ENCODE assay signal across 27 mouse cellular contexts in genomic region chrX:169797148-169797547, GRCm38 (mm10). TPM values are rescaled to one million over a fixed set of nuclear protein-coding genes. Genes with fewer than 3 reads are reported as not detected.
DNase-seq lines count a peak whose midpoint lies in the region; ATAC-seq and TF ChIP-seq lines count a peak whose summit lies in the region.
"Had no signal": no experiment of that assay in that cellular context is flagged by ENCODE, and none has a peak within 500 bp of the region (broad histone marks: within the 10 kb centered on the region; RNA-seq: fewer than 3 reads in every experiment).

No protein-coding gene starts in this region.

- H3K9me3 ChIP-seq in embryonic facial prominence, embryonic 14.5 days (ENCODE audit: control insufficient read depth, low read length), result no peaks in the 10 kb centered on the region
- no peaks in the 10 kb centered on the region for H3K9me3 ChIP-seq in embryonic facial prominence, embryonic 10.5 days
- no peaks in the 10 kb centered on the region for H3K9me3 ChIP-seq in lung, postnatal 0 days (ENCODE audit: low read length)
- H3K9me3 ChIP-seq in liver, embryonic 11.5 days (ENCODE audit: control insufficient read depth, low read length), result no peaks in the 10 kb centered on the region
- H3K9me3 ChIP-seq: embryonic facial prominence, embryonic 12.5 days; forebrain, embryonic 12.5 days; heart, embryonic 10.5 days; hindbrain, embryonic 13.5 days had no signal

- peaks cover 9% of the 10 kb centered on the region for H3K27me3 ChIP-seq in embryonic facial prominence, embryonic 14.5 days (replicated peaks; ENCODE audit: control insufficient read depth, insufficient read depth, low read length)
- H3K27me3 ChIP-seq in embryonic facial prominence, embryonic 10.5 days (replicated peaks; ENCODE audit: low read depth, poor library complexity, severe bottlenecking), result peaks cover 75% of the 10 kb centered on the region
- no peaks in the 10 kb centered on the region for H3K27me3 ChIP-seq in lung, postnatal 0 days (replicated peaks; ENCODE audit: insufficient read depth, low read length)
- peaks cover 5% of the 10 kb centered on the region; the same call in 1 of the 2 replicates for H3K27me3 ChIP-seq in liver, embryonic 11.5 days (replicated peaks; ENCODE audit: control insufficient read depth, insufficient read depth, low read length)
- H3K27me3 ChIP-seq: CH12.LX; embryonic facial prominence, embryonic 12.5 days had no signal

- TF ChIP-seq CTCF in lung, postnatal 0 days (IDR thresholded peaks at IDR 0.05), result no peak

- H3K36me3 ChIP-seq in embryonic facial prominence, embryonic 14.5 days (ENCODE audit: control insufficient read depth, insufficient read depth, low read length), result no peaks in the 10 kb centered on the region
- H3K36me3 ChIP-seq in embryonic facial prominence, embryonic 10.5 days (replicated peaks), result no peaks in the 10 kb centered on the region
- no peaks in the 10 kb centered on the region for H3K36me3 ChIP-seq in lung, postnatal 0 days (ENCODE audit: insufficient read depth, low read length)
- no peaks in the 10 kb centered on the region for H3K36me3 ChIP-seq in liver, embryonic 11.5 days (ENCODE audit: control insufficient read depth, insufficient read depth, low read length)
- H3K36me3 ChIP-seq: embryonic facial prominence, embryonic 12.5 days; forebrain, embryonic 12.5 days; heart, embryonic 10.5 days; hindbrain, embryonic 13.5 days had no signal

- no peak for ATAC-seq in embryonic facial prominence, embryonic 14.5 days (ENCODE audit: low read depth)
- no peak for ATAC-seq in lung, postnatal 0 days
- ATAC-seq in liver, embryonic 11.5 days (replicated peaks; ENCODE audit: low FRiP score), result no peak
- ATAC-seq: forebrain, embryonic 16.5 days; hindbrain, postnatal 0 days had no signal

- H3K4me2 ChIP-seq in embryonic facial prominence, embryonic 14.5 days (ENCODE audit: low read depth, low read length), result no peak overlapping the region
- no peak overlapping the region for H3K4me2 ChIP-seq in lung, postnatal 0 days (replicated peaks; ENCODE audit: low read depth, low read length)
- H3K4me2 ChIP-seq in liver, embryonic 11.5 days, result no peak overlapping the region
- H3K4me2 ChIP-seq: embryonic facial prominence, embryonic 12.5 days; forebrain, embryonic 12.5 days; hindbrain, embryonic 13.5 days had no signal

- no peak overlapping the region for H3K4me3 ChIP-seq in embryonic facial prominence, embryonic 14.5 days (ENCODE audit: low read depth, low read length)
- no peak overlapping the region for H3K4me3 ChIP-seq in embryonic facial prominence, embryonic 10.5 days
- no peak overlapping the region for H3K4me3 ChIP-seq in lung, postnatal 0 days (ENCODE audit: low read depth, low read length)
- H3K4me3 ChIP-seq in liver, embryonic 11.5 days (ENCODE audit: low read depth, low read length), result no peak overlapping the region
- H3K4me3 ChIP-seq: embryonic facial prominence, embryonic 12.5 days; forebrain, embryonic 12.5 days; gastrocnemius, adult 2 months; heart, embryonic 10.5 days; hindbrain, embryonic 13.5 days had no signal

- H3K27ac ChIP-seq in embryonic facial prominence, embryonic 14.5 days (replicated peaks; ENCODE audit: low read depth, low read length), result no peak overlapping the region
- H3K27ac ChIP-seq in embryonic facial prominence, embryonic 10.5 days (replicated peaks), result no peak overlapping the region
- no peak overlapping the region for H3K27ac ChIP-seq in lung, postnatal 0 days (ENCODE audit: low read length)
- no peak overlapping the region for H3K27ac ChIP-seq in liver, embryonic 11.5 days (ENCODE audit: low read depth, low read length)
- H3K27ac ChIP-seq: embryonic facial prominence, embryonic 12.5 days; forebrain, embryonic 12.5 days; gastrocnemius, adult 2 months; heart, embryonic 10.5 days; hindbrain, embryonic 13.5 days; hindbrain, postnatal 0 days had no signal

- peak; percentile 60 for TF ChIP-seq EP300 in lung, postnatal 0 days (IDR thresholded peaks at IDR 0.05)

- H3K9ac ChIP-seq in embryonic facial prominence, embryonic 14.5 days (ENCODE audit: low read depth, low read length), result no peak overlapping the region
- no peak overlapping the region for H3K9ac ChIP-seq in lung, postnatal 0 days (replicated peaks; ENCODE audit: low read depth)
- H3K9ac ChIP-seq in liver, embryonic 11.5 days (ENCODE audit: low read depth, low read length), result no peak overlapping the region
- H3K9ac ChIP-seq: embryonic facial prominence, embryonic 12.5 days; forebrain, embryonic 12.5 days; hindbrain, embryonic 13.5 days had no signal

- H3K4me1 ChIP-seq in embryonic facial prominence, embryonic 14.5 days (ENCODE audit: control insufficient read depth, insufficient read depth, low read length), result no peaks in the 10 kb centered on the region
- no peaks in the 10 kb centered on the region; the same call in 1 of the 2 replicates for H3K4me1 ChIP-seq in embryonic facial prominence, embryonic 10.5 days
- no peaks in the 10 kb centered on the region for H3K4me1 ChIP-seq in lung, postnatal 0 days (ENCODE audit: insufficient read depth, low read depth, low read length)
- no peaks in the 10 kb centered on the region for H3K4me1 ChIP-seq in liver, embryonic 11.5 days (replicated peaks; ENCODE audit: control insufficient read depth, insufficient read depth, low read length)
- H3K4me1 ChIP-seq: embryonic facial prominence, embryonic 12.5 days; heart, embryonic 10.5 days; hindbrain, embryonic 13.5 days had no signal

- peak; percentile 13 for DNase-seq in embryonic facial prominence, embryonic 14.5 days (ENCODE audit: low spot score)
- DNase-seq in embryonic facial prominence, embryonic 10.5 days (ENCODE audit: low spot score), result no peak
- DNase-seq in lung, postnatal 0 days (ENCODE audit: low spot score), result peak; percentile 40
- DNase-seq in lung, postnatal 10 days, result no peak
- peak; percentile 16 for DNase-seq in brain, adult 2 months (ENCODE audit: low read depth, low spot score)
- DNase-seq in gastrocnemius, adult 8-10 months (ENCODE audit: low spot score in 2 of 2), result no peak
- no peak for DNase-seq in liver, embryonic 11.5 days (ENCODE audit: low spot score)
- DNase-seq: adrenal gland, adult 8-10 months; adrenal gland, postnatal 36 days; cerebellum, adult 11 months; cerebellum, adult 8-10 months; cerebellum, postnatal 14 days; embryo, embryonic 11 days; gastrocnemius, adult 2 months; gastrocnemius, postnatal 36 days had no signal

- WGBS in embryonic facial prominence, embryonic 14.5 days, result 53% methylated on average over 3 of the region's 3 CpGs
- 74% methylated on average over 3 of the region's 3 CpGs for WGBS in embryonic facial prominence, embryonic 10.5 days
- WGBS in lung, postnatal 0 days, result 40% methylated on average over 3 of the region's 3 CpGs
- WGBS in liver, embryonic 11.5 days, result 65% methylated on average over 3 of the region's 3 CpGs

RNA-seq across cellular contexts. Expression of gene 4933400A11Rik, which starts 17.7 kb away (rescaled TPM):
- polyA plus RNA-seq in embryonic facial prominence, embryonic 14.5 days (2014; fragmentation: Nextera tagmentation; extraction: Ambion mirVana), result 0.21 and 0.34 TPM in 2 replicates
- polyA plus RNA-seq in embryonic facial prominence, embryonic 10.5 days (2016; fragmentation: Nextera tagmentation; extraction: Ambion mirVana), result 0.27 and 0.33 TPM in 2 replicates
- polyA plus RNA-seq in lung, postnatal 0 days (2015; fragmentation: Nextera tagmentation; extraction: Ambion mirVana), result not detected in 2 replicates
- total RNA-seq in gastrocnemius, adult 8-10 months (2022), result not detected
- not detected in 2 replicates for polyA plus RNA-seq in liver, embryonic 11.5 days (2014; fragmentation: Nextera tagmentation; extraction: Ambion mirVana)
- total RNA-seq: adrenal gland, adult 8-10 months; adrenal gland, postnatal 36 days; CH12.LX; common myeloid progenitor, adult 5-6 weeks; gastrocnemius, adult 2 months; gastrocnemius, postnatal 36 days; heart, adult 18-20 months; heart, postnatal 10 days; hematopoietic stem cell, adult 5-6 weeks; hindbrain, postnatal 0 days had no signal
- polyA plus RNA-seq: brain, embryonic 14.5 days; forebrain, embryonic 16.5 days; hindbrain, embryonic 13.5 days; hindbrain, postnatal 0 days had no signal

Comparison
In these comparisons a context has a peak if more than half of its experiments do, and no peak if none do; other contexts are left out.
1. DNase-seq: peak in embryonic facial prominence, embryonic 14.5 days (single experiment), lung, postnatal 0 days (single experiment) and brain, adult 2 months (single experiment); none in embryonic facial prominence, embryonic 10.5 days (single experiment), lung, postnatal 10 days (single experiment), gastrocnemius, adult 8-10 months (0 of 2) and liver, embryonic 11.5 days (single experiment).